Mouse (Mus musculus) liver (tissue): ENCODE measurements at regions not wholly inside any gene's neighbourhood (a gene's known extent, or its start where the extent isn't known, plus 50 kb on each side); places are given as distances from the start of the nearest gene placed in this dataset.

Source experiments
- DNase-seq: peaks from one replicate; pipeline ENCODE4 v3.0.0-alpha.2; 2020; ENCODE audit warnings: mixed read lengths

DNA sequence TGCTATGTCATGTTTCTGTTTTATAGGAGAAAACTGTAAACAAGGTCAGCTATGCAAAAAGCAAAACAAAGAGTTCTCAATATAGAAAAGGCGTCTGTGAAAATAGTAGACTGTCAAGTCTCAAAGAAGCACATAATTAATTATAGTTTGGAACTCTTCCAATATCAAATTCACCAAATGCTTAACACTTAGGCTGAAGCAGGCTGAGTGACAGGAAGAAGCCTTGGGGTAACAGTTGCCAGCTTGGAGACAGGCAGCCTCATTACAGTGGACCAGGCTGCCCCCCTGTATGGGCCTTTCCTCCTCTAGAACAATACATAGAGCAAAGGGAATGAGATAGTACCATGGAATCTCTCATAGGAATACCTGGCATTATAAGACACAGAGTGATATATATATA is 364.8 kb upstream of the Tenm2 start:
- no peak for DNase-seq

DNA sequence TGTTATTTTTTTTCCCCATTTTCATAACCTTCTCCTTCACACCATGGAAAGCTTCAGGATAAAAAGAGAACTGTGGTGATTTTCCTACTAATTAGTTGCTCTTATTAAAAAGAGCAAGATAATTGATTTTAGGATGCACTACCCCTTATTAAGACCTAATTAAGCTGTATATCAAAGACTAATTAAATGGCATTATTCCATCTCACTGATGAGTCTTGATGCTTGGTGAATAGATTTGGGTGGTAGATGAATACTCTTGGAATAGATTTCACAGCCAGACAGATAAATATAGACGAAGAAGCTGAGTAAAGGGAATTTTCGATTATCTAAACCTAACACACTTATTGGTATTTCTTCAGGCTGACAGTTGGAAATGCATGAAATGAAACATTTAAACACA is 346.5 kb upstream of the Tenm2 start:
- no peak for DNase-seq

DNA sequence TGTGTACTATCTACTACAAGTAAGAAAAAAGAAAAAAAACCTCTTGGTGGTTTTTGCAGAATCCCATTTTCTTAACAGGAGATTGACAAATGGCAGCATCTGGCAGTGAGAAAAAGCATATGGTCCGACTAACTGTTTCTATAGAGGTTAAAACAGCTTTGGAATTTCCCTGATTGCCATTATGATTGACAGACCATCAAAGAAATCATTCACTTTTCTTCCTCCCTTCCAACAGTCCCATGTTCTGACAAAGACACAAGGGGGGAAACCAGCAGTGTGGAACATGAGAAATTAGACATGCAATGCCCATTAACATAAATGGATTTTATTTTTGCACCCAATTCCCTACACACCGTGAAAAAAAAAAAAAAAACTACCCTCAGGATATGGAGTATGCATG is 297.9 kb upstream of the Tenm2 start:
- DNase-seq: no peak

GRCm38 (mm10) chr11:37532476-37532875 is 296.7 kb upstream of the Tenm2 start:
- DNase-seq: no peak

GRCm38 (mm10) chr11:37498463-37499015 is 262.8 kb upstream of the Tenm2 start:
- no peak for DNase-seq

DNA sequence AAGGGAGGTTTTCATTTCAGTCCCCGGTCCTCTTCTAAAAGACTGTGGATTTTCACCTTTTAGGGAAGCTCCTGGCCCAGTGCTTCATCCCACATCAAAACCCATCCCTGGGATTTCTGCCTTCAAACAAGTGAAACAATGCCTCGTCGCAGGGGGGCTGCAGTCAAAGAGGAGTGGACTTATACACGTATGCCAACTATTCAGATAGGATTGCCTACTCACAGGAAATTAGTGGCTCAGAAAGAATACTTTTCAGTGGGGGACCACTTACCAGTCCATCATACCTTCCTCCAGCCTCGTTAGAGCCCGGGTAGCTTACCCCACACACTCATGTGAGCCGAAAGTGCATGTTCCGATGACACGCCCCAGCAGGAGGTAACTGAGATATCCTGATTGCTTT is 262.1 kb upstream of the Tenm2 start:
- no peak for DNase-seq

- DNase-seq: no peak
Observed at GRCm38 (mm10) chr11:37480236-37480635, 244.5 kb upstream of the Tenm2 start.

DNA sequence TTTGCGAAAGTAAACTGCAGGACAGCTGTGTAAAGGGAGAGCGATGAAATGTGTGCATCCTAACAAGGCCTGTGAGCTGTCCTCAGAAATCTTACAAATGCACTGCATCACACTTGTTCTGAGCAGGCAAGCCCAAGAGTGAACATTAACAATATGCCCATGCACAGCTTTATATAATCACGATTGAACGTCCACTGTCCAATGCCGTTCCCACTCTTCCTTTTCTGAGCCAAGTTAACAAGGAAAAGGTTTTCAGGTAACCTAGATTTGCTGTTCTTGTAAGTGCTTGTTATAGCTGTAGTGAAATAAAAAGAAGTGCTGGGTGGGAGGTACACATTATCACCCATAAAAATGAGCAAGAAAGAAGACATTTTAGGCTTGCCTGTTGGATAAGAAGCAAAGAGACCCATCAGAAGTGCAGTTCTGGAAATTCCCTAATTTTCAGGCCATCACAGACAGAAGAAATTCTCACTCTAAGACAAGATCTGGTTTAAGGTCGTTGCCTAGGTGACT is 243.3 kb upstream of the Tenm2 start:
- DNase-seq: no peak

DNA sequence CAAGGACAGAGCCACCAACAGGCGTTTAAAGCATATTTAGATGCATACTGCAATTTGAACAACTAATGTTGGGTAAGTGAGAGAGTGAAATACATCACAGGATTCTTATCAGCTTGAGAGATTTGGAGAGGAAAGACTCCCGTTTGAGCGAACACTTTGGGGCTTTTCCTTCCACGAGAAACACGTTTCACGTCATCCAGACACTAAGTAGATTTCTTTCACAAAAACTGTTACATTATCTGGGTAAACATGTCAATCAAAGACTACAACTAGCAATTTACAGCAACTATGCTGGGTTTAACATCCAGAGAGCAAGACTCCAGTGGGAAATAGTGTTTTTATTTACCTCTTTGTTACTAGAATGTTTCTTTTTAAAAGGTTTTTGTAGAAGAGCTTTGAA is 238.3 kb upstream of the Tenm2 start:
- DNase-seq: no peak

- no peak for DNase-seq
Observed at GRCm38 (mm10) chr11:37463658-37464420, 228.1 kb upstream of the Tenm2 start.

GRCm38 (mm10) chr11:37462375-37462774 is 226.6 kb upstream of the Tenm2 start:
- no peak for DNase-seq

DNA sequence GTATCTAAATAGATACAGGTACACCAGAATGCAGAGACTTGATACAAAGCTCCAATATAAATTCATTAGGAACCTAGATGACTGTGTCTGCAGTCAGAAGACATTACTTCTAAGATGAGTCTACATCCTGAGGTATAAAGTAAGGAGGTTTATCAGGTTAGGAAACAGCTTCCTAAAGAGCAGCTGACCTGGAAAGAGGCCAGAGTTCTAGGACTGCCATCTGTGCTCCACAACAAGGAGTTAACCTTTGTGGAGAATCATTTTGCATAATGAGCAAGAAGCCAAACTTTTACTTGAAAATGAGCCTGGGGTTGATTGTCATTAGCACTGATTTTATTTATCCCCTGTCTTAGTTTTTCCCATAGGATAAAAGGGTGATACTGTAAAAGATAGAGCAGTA is 211.6 kb upstream of the Tenm2 start:
- DNase-seq: no peak

GRCm38 (mm10) chr11:37446626-37447025 is 210.9 kb upstream of the Tenm2 start:
- no peak for DNase-seq

GRCm38 (mm10) chr11:37442781-37443180 is 207.0 kb upstream of the Tenm2 start:
- no peak for DNase-seq

GRCm38 (mm10) chr11:37434600-37434999 is 198.8 kb upstream of the Tenm2 start:
- DNase-seq: no peak

GRCm38 (mm10) chr11:37424312-37425169 is 188.8 kb upstream of the Tenm2 start:
- DNase-seq: no peak

GRCm38 (mm10) chr11:37412868-37413267 is 177.1 kb upstream of the Tenm2 start:
- DNase-seq: peak; percentile 72

GRCm38 (mm10) chr11:37367971-37368370 is 132.2 kb upstream of the Tenm2 start:
- DNase-seq: no peak

GRCm38 (mm10) chr11:37364430-37364829 is 128.7 kb upstream of the Tenm2 start:
- no peak for DNase-seq

DNA sequence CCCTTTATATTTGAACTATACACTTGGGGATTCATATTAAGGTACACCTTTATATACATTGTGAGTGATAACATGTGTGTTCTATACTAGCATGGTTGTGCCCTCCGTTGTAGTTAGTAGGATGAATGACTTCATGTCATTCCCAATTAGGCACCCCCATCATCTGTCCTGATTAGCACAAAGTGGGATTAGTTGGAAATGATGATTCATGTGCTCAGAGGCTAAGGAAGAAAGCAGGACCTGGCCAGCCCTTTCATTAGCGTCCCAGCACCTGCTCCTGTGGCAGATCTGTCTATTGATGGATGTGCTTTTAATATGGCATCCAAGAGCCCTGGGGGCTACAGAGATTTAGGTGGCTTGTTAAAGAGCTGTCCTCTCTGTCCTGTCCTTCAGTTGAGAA is 119.3 kb upstream of the Tenm2 start:
- no peak for DNase-seq

DNA sequence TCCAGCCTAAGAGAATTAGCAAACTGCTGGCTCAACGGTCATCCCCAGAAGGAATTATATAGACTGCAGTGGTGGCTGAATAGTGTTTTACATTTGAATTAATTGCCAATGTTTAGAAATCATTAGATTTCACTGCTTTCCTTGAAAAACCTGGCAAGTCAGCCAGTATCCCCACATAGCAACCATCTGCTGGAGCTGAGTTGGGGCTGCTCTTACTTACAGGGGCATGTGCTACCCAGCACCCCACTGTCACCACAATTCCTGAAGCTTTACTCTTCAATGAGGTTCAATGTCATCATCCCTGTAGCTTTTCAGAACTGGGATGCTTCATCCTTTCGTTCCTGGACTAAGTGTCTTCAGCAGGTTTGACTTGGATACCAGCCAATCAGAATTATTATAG is 73.9 kb upstream of the Tenm2 start:
- no peak for DNase-seq

DNA sequence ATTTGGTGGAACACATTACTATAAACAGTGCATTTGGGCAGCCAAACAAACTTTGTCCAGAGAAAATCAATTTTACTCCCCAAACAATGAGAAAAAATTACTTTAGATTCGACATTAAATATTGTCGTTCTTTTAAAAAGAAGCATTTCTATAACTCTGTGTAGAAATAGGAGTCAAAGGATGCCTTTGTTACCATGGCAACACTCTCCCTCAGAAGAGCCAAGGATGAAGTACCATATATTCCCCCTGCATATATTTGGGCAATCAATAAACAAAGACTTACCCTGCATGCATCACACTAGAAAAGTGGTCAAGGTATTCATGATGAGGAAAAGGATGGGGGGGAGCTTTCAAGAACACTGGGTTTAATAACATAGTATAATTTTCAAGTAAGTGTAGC is 70.9 kb upstream of the Tenm2 start:
- no peak for DNase-seq
